Mouse (Mus musculus) embryonic facial prominence, embryonic 14.5 days (tissue): ENCODE data around the gene Galnt9. TPM values are rescaled to one million over a fixed set of nuclear protein-coding genes. Genes with fewer than 3 reads are reported as not detected.

ENCODE experiments used
- ATAC-seq: fragments of 200-750 bp; cut with Nextera tagmentation; 2 replicates; pipeline ENCODE4 v1.8.0; 2017; ENCODE audit warnings: low read depth, moderate number of reproducible peaks, moderate TSS enrichment
- DNase-seq: peaks from one replicate; pipeline ENCODE4 v3.0.0-alpha.2; 2015; ENCODE audit warnings: low spot score
- H3K27ac ChIP-seq: fragments of 300-500 bp; sonication (generic); replicated peaks from 2 replicates; pipeline ENCODE4 v1.5.1; 2014; ENCODE audit warnings: low read depth, mild to moderate bottlenecking, low read length, moderate library complexity
- H3K27me3 ChIP-seq: fragments of 300-500 bp; sonication (generic); replicated peaks from 2 replicates; pipeline ENCODE4 v1.6.1; 2014; ENCODE audit warnings: low read length; ENCODE audit not compliant: control insufficient read depth, insufficient read depth
- H3K36me3 ChIP-seq: fragments of 300-500 bp; sonication (generic); 2 replicates; pipeline ENCODE4 v1.6.1; 2014; ENCODE audit warnings: low read length, mixed read lengths; ENCODE audit not compliant: control insufficient read depth, insufficient read depth
- H3K4me1 ChIP-seq: fragments of 300-500 bp; sonication (generic); 2 replicates; pipeline ENCODE4 v1.6.1; 2014; ENCODE audit warnings: antibody characterized with exemption, low read length; ENCODE audit not compliant: control insufficient read depth, insufficient read depth
- H3K4me2 ChIP-seq: fragments of 300-500 bp; sonication (generic); 2 replicates; pipeline ENCODE4 v1.6.1; 2014; ENCODE audit warnings: low read depth, mild to moderate bottlenecking, low read length, moderate library complexity, mixed read lengths
- H3K4me3 ChIP-seq: fragments of 300-500 bp; sonication (generic); 2 replicates; pipeline ENCODE4 v1.5.1; 2014; ENCODE audit warnings: low read depth, mild to moderate bottlenecking, low read length
- H3K9ac ChIP-seq: fragments of 300-500 bp; sonication (generic); 2 replicates; pipeline ENCODE4 v1.6.1; 2014; ENCODE audit warnings: low read depth, mild to moderate bottlenecking, low read length, moderate library complexity, mixed read lengths
- H3K9me3 ChIP-seq: fragments of 300-500 bp; sonication (generic); 2 replicates; pipeline ENCODE4 v1.6.1; 2016; ENCODE audit warnings: low read length; ENCODE audit not compliant: control insufficient read depth
- WGBS: fragments of 180-500 bp; shearing (Covaris S2); extraction: QIAGEN DNeasy Blood & Tissue Kit; methylation state at CpG from one replicate; pipeline ENCODE4 v1.1.7; 2014; 5-methylcytosine and 5-hydroxymethylcytosine counted together
- microRNA-seq: library from miRNA; unstranded; fragments of <30 nt; microRNA quantifications from one replicate; pipeline ENCODE4, GENCODE M21; 2016; ENCODE audit warnings: borderline number of aligned reads
- polyA plus RNA-seq: library from polyadenylated mRNA; unstranded; fragments of >200 nt; fragmentation: Nextera tagmentation; extraction: Ambion mirVana; gene quantifications from 2 replicates; pipeline ENCODE4 v1.2.1, GENCODE M21; 2014

Galnt9 gene
- polyA plus RNA-seq, 1 experiment from 2014 or later = 1.6 TPM

DNA sequence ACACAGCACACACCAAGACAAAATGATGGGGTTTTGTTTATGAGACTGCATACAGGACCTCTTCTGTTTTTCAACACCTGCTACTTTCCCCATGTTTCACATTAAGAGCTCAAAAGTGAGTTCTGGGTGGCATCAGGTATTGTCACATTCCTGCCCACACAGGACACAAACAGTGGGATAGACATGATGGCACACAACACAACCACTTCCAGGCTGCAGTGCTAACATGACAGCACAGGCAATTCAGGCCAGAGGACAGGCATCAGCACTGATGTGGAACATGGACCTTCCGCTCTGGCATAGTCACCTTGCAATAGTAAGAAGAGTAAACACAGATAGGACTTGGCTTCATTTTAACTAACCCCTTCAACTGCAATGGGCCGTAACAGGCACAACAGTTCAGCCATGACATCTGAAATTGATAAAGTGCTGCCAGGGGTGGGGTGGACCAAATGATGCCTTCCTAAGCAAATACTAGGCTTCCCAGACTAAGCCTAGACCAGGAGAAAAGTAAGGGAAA lies 120.7 kb downstream of the Galnt9 start:
- no peaks in the 10 kb centered on the region for H3K4me1 ChIP-seq
- 88% methylated on average over 2 of the region's 2 CpGs for WGBS
- no peak overlapping the region; the same call in 1 of the 2 replicates for H3K9ac ChIP-seq
- no peaks in the 10 kb centered on the region for H3K9me3 ChIP-seq
- H3K36me3 ChIP-seq = peaks cover 93% of the 10 kb centered on the region
- H3K4me2 ChIP-seq = no peak overlapping the region
- DNase-seq (no peak), ATAC-seq (no peak)
- H3K27ac ChIP-seq = no peak overlapping the region
- H3K27me3 ChIP-seq = no peaks in the 10 kb centered on the region
- no peak overlapping the region for H3K4me3 ChIP-seq

DNA sequence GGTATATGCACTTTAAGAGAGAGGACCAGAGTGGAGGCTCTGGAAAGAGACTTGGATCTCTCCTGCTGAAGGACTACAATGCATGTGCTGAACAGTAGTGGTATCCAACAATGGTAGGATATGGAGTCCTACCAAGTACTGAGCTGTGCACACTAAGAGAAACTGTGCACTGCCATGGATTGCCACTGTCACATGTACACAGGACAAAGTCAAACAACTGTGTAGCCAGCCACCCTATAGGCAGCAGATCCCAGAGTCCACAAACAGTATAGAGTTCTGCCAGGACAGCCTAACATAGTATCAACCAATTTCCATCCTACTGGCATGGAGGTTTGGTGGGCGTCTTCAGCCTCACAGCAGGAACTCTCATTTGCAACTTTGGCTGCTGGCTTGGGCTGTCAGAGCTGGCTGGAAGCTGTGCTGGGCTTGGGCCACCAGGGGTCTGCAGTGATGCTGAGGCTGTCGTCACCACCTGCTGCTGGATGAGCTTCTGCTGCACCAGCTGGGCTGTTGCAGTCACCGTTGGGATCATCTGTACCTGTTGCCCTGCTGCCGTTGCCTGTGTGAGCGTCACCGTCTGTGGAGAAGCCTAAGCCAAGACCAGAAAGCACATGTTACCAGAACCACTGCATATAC lies 121.4 kb downstream of the Galnt9 start:
- Histone ChIP-seq H3K9me3 (no peaks in the 10 kb centered on the region), H3K4me3 (no peak overlapping the region), H3K27ac (no peak overlapping the region), H3K4me2 (no peak overlapping the region), H3K36me3 (peaks cover 93% of the 10 kb centered on the region), H3K4me1 (no peaks in the 10 kb centered on the region), H3K27me3 (no peaks in the 10 kb centered on the region), H3K9ac (no peak overlapping the region)
- DNase-seq = no peak
- WGBS = 72% methylated on average over 6 of the region's 6 CpGs
- no peak for ATAC-seq

Small RNAs within 50 kb of the gene (microRNA-seq; reads per million reads assigned to microRNA genes)
- gene Mir7026 = 0.50 reads per million

Other genes starting within 250 kb of the Galnt9 start
- gene P2rx2, start 201.1 kb upstream of the Galnt9 start, polyA plus RNA-seq = 2.3 and 2.4 TPM in 2 replicates
- not detected in 2 replicates for gene Lrcol1, start 199.6 kb upstream of the Galnt9 start, polyA plus RNA-seq
- 14.6 and 14.7 TPM in 2 replicates for gene Fbrsl1, start 95.9 kb upstream of the Galnt9 start, polyA plus RNA-seq
- gene Noc4l, start 109.1 kb downstream of the Galnt9 start, polyA plus RNA-seq = 36.6 and 38.9 TPM in 2 replicates
- gene Ddx51, start 109.1 kb downstream of the Galnt9 start, polyA plus RNA-seq = 24.2 and 28.2 TPM in 2 replicates
- 35.6 and 36.0 TPM in 2 replicates for gene Ep400, start 226.4 kb downstream of the Galnt9 start, polyA plus RNA-seq
- 20.8 and 23.1 TPM in 2 replicates for gene Pus1, start 236.3 kb downstream of the Galnt9 start, polyA plus RNA-seq